Mouse (Mus musculus) MEL (cell line): ENCODE measurements around the gene Ybx1. TPM values are rescaled to one million over a fixed set of nuclear protein-coding genes. Genes with fewer than 3 reads are reported as not detected.

ENCODE experiments used
- DNase-seq: peaks from one replicate; pipeline ENCODE4 v3.0.0; 2011; ENCODE audit warnings: low read depth, low spot score
- H3K27ac ChIP-seq: 2 replicates; pipeline ENCODE4 v1.5.1; 2012; ENCODE audit warnings: low read depth, mild to moderate bottlenecking, control low read depth, low read length, moderate library complexity; ENCODE audit not compliant: control insufficient read depth
- H3K27me3 ChIP-seq, 2 experiments: fragments of 150-350 bp in 1 of 2; sonication (generic) in 1 of 2; 2 replicates each; pipeline ENCODE4 v1.6.1; 2012; ENCODE audit warnings: low read length in 2 of 2, mild to moderate bottlenecking in 2 of 2, improper control_type of control experiment in 1 of 2, moderate library complexity in 1 of 2; ENCODE audit not compliant: insufficient read depth in 2 of 2, control insufficient read depth in 1 of 2
- H3K36me3 ChIP-seq, 2 experiments: 2 replicates each; pipeline ENCODE4 v1.6.1; 2012 to 2014; ENCODE audit warnings: low read length in 2 of 2, improper control_type of control experiment in 1 of 2, inconsistent platforms in 1 of 2, mild to moderate bottlenecking in 1 of 2; ENCODE audit not compliant: insufficient read depth in 2 of 2, control insufficient read depth in 1 of 2
- H3K4me1 ChIP-seq, 2 experiments: fragments of 150-350 bp in 1 of 2; sonication (generic) in 1 of 2; 2 replicates each; pipeline ENCODE4 v1.6.1; 2012; ENCODE audit warnings: low read length in 2 of 2, improper control_type of control experiment in 1 of 2, mild to moderate bottlenecking in 1 of 2; ENCODE audit not compliant: insufficient read depth in 2 of 2, control insufficient read depth in 1 of 2
- H3K4me3 ChIP-seq, 2 experiments: fragments of 150-350 bp in 1 of 2; sonication (generic) in 1 of 2; 2 replicates each; pipeline ENCODE4 v1.5.1; 2012; ENCODE audit warnings: low read depth in 2 of 2, low read length in 2 of 2, mild to moderate bottlenecking in 2 of 2, moderate library complexity in 2 of 2, control low read depth in 1 of 2, improper control_type of control experiment in 1 of 2; ENCODE audit not compliant: control insufficient read depth in 1 of 2, insufficient read depth in 1 of 2
- H3K79me2 ChIP-seq: 2 replicates; pipeline ENCODE4 v1.6.1; 2012; ENCODE audit warnings: mild to moderate bottlenecking, low read length, moderate library complexity; ENCODE audit not compliant: control insufficient read depth, poor library complexity, insufficient read depth
- H3K9ac ChIP-seq: 2 replicates; pipeline ENCODE4 v1.6.1; 2012; ENCODE audit warnings: low read depth, mild to moderate bottlenecking, control low read depth, low read length, moderate library complexity; ENCODE audit not compliant: control insufficient read depth, poor library complexity, severe bottlenecking
- H3K9me3 ChIP-seq: fragments of 150-350 bp; sonication (generic); replicated peaks from 2 replicates; pipeline ENCODE4 v1.6.1; 2012; ENCODE audit warnings: mild to moderate bottlenecking, low read length, improper control_type of control experiment, moderate library complexity; ENCODE audit not compliant: insufficient read depth
- CHD2 ChIP-seq: IDR thresholded peaks from 2 replicates; pipeline ENCODE4 v1.6.1; 2011; ENCODE audit warnings: low read length, improper control_type of control experiment
- CTCF ChIP-seq, 3 experiments: IDR thresholded peaks in 2 of 3; conservative IDR thresholded peaks in 1 of 3; 2 replicates each; pipeline ENCODE4 v1.5.1; 2011 to 2012; ENCODE audit warnings: low read length in 3 of 3, low read depth in 2 of 3, mild to moderate bottlenecking in 2 of 3, improper control_type of control experiment in 1 of 3, inconsistent platforms in 1 of 3, mixed read lengths in 1 of 3, moderate library complexity in 1 of 3; ENCODE audit not compliant: control insufficient read depth in 1 of 3, insufficient read depth in 1 of 3, poor library complexity in 1 of 3, severe bottlenecking in 1 of 3
- E2F4 ChIP-seq: IDR thresholded peaks from 2 replicates; pipeline ENCODE4 v1.6.1; 2011; ENCODE audit warnings: low read depth, low read length, improper control_type of control experiment, borderline replicate concordance
- ELF1 ChIP-seq: IDR thresholded peaks from 2 replicates; pipeline ENCODE4 v1.6.1; 2014; ENCODE audit warnings: low read depth, mild to moderate bottlenecking, inconsistent platforms, low read length, improper control_type of control experiment, moderate library complexity
- HCFC1 ChIP-seq: IDR thresholded peaks from 2 replicates; pipeline ENCODE4 v1.6.1; 2012; ENCODE audit warnings: low read depth, mild to moderate bottlenecking, inconsistent platforms, low read length, improper control_type of control experiment, moderate library complexity
- MYB ChIP-seq: IDR thresholded peaks from 2 replicates; pipeline ENCODE4 v1.6.1; 2011; ENCODE audit warnings: mild to moderate bottlenecking, low read depth, low read length, improper control_type of control experiment
- NRF1 ChIP-seq: IDR thresholded peaks from 2 replicates; pipeline ENCODE4 v1.6.1; 2014; ENCODE audit warnings: low read depth, mild to moderate bottlenecking, inconsistent platforms, low read length, improper control_type of control experiment, moderate library complexity; ENCODE audit not compliant: poor library complexity, insufficient read depth, severe bottlenecking
- SIN3A ChIP-seq: IDR thresholded peaks from 2 replicates; pipeline ENCODE4 v1.6.1; 2012; ENCODE audit warnings: low read length, improper control_type of control experiment, inconsistent platforms
- SMC3 ChIP-seq: IDR thresholded peaks from 2 replicates; pipeline ENCODE4 v1.6.1; 2011; ENCODE audit warnings: low read depth, low read length, improper control_type of control experiment
- TAL1 ChIP-seq: IDR thresholded peaks from 2 replicates; pipeline ENCODE4 v1.6.1; 2012; ENCODE audit warnings: mild to moderate bottlenecking, inconsistent platforms, low read length, moderate library complexity, mixed read lengths
- TBP ChIP-seq: IDR thresholded peaks from 2 replicates; pipeline ENCODE4 v1.8.0; 2011; ENCODE audit warnings: low read depth, low read length, improper control_type of control experiment
- UBTF ChIP-seq: IDR thresholded peaks from 2 replicates; pipeline ENCODE4 v1.6.1; 2012; ENCODE audit warnings: low read depth, mild to moderate bottlenecking, inconsistent platforms, low read length, improper control_type of control experiment, moderate library complexity, borderline replicate concordance; ENCODE audit not compliant: insufficient read depth
- USF2 ChIP-seq, 2 experiments: IDR thresholded peaks; 2 replicates each; pipeline ENCODE4 v1.6.1; 2011 to 2012; ENCODE audit warnings: improper control_type of control experiment in 2 of 2, low read length in 2 of 2, borderline replicate concordance in 1 of 2, inconsistent platforms in 1 of 2, low read depth in 1 of 2, mild to moderate bottlenecking in 1 of 2; ENCODE audit not compliant: insufficient read depth in 1 of 2
- ZC3H11A ChIP-seq: IDR thresholded peaks from 2 replicates; pipeline ENCODE4 v1.6.1; 2012; ENCODE audit warnings: low read depth, mild to moderate bottlenecking, inconsistent platforms, low read length, improper control_type of control experiment
- ZKSCAN1 ChIP-seq: IDR thresholded peaks from 2 replicates; pipeline ENCODE4 v1.6.1; 2012; ENCODE audit warnings: low read depth, mild to moderate bottlenecking, inconsistent platforms, low read length, improper control_type of control experiment, moderate library complexity
- ZMIZ1 ChIP-seq: IDR thresholded peaks from 2 replicates; pipeline ENCODE4 v1.6.1; 2012; ENCODE audit warnings: low read depth, mild to moderate bottlenecking, inconsistent platforms, low read length, improper control_type of control experiment, moderate library complexity
- ZNF384 ChIP-seq: IDR thresholded peaks from 2 replicates; pipeline ENCODE4 v1.6.1; 2012; ENCODE audit warnings: low read depth, mild to moderate bottlenecking, inconsistent platforms, low read length, improper control_type of control experiment
- polyA plus RNA-seq, 2 experiments: library from polyadenylated mRNA; stranded (reverse) in 1 of 2; unstranded in 1 of 2; fragments of >175 nt in 1 of 2; fragments of >200 nt in 1 of 2; gene quantifications; 2 replicates each; pipeline versions ENCODE4 v1.2.1 to v1.2.4; 2012; ENCODE audit warnings: low replicate concordance in 2 of 2, low read depth in 1 of 2; ENCODE audit not compliant: insufficient read length in 2 of 2, insufficient read depth in 1 of 2, missing spikeins in 1 of 2
- total RNA-seq: library from RNA; depleted of rRNA; stranded (reverse); fragments of 300-350 nt; gene quantifications from 2 replicates; pipeline ENCODE4 v1.2.3, GENCODE M21; 2012

The Ybx1 gene
- total and polyA plus RNA-seq, 3 experiments, result 979 to 2,666 (median 2,172) TPM

- Histone ChIP-seq H3K36me3 (no peaks in the 10 kb centered on the region), H3K9me3 (no peaks in the 10 kb centered on the region), H3K27ac (no peak overlapping the region), H3K79me2 (no peaks in the 10 kb centered on the region), H3K27me3 (no peaks in the 10 kb centered on the region), H3K4me1 (0 out of 4 replicates have a peak, but pooled peaks cover 0 to 2% of the 10 kb centered on the region in 2 experiments), H3K4me3 (no peak overlapping the region), H3K9ac (no peak overlapping the region)
- DNase-seq, result no peak
- TF ChIP-seq NRF1, result no peak
- no peak for TF ChIP-seq TAL1
- no peak for TF ChIP-seq USF2 (IDR thresholded peaks at IDR 0.05; ENCODE audit: borderline replicate concordance in 1 of 2, insufficient read depth in 1 of 2, low read depth in 1 of 2, low read length in 2 of 2)
- TF ChIP-seq CTCF (IDR thresholded peaks at IDR 0.05 in 2 of 3, conservative IDR thresholded peaks at IDR 0.05 in 1 of 3; ENCODE audit: control insufficient read depth in 1 of 3, insufficient read depth in 1 of 3, low read depth in 2 of 3, low read length in 3 of 3, poor library complexity in 1 of 3, severe bottlenecking in 1 of 3), result no peak
- no peak for TF ChIP-seq E2F4
- TF ChIP-seq SIN3A, result no peak
- no peak for TF ChIP-seq UBTF
- TF ChIP-seq CHD2, result no peak
- TF ChIP-seq HCFC1, result no peak
- no peak for TF ChIP-seq MYB
- no peak for TF ChIP-seq ZC3H11A
Observed at GRCm38 (mm10) chr4:119262483-119262882, 31.9 kb downstream of the Ybx1 start.

GRCm38 (mm10) chr4:119261087-119261713 is 33.2 kb downstream of the Ybx1 start:
- Histone ChIP-seq H3K4me1 (0 out of 4 replicates have a peak, but pooled peaks cover 0 to 2% of the 10 kb centered on the region in 2 experiments), H3K27me3 (no peaks in the 10 kb centered on the region), H3K9me3 (no peaks in the 10 kb centered on the region), H3K27ac (no peak overlapping the region), H3K79me2 (no peaks in the 10 kb centered on the region), H3K4me3 (no peak overlapping the region), H3K36me3 (no peaks in the 10 kb centered on the region), H3K9ac (no peak overlapping the region)
- DNase-seq, result no peak
- no peak for TF ChIP-seq SMC3
- TF ChIP-seq UBTF, result no peak
- no peak for TF ChIP-seq TBP
- TF ChIP-seq ZNF384, result no peak
- TF ChIP-seq ZMIZ1, result no peak
- TF ChIP-seq CTCF (IDR thresholded peaks at IDR 0.05 in 2 of 3, conservative IDR thresholded peaks at IDR 0.05 in 1 of 3; ENCODE audit: control insufficient read depth in 1 of 3, insufficient read depth in 1 of 3, low read depth in 2 of 3, low read length in 3 of 3, poor library complexity in 1 of 3, severe bottlenecking in 1 of 3), result no peak
- TF ChIP-seq ZKSCAN1, result no peak
- no peak for TF ChIP-seq E2F4
- TF ChIP-seq ELF1, result no peak
- no peak for TF ChIP-seq MYB
